Mouse (Mus musculus) CH12F3 (cell line): ENCODE data around the gene Fam69b.
"Not testable (repeated sequence)": the region's sequence is repeated elsewhere in the genome, so short reads cannot be mapped to it uniquely, and the experiment has no call there.

Experiments used
- in situ Hi-C: fragments of 300-500 bp; cut with MboI; formaldehyde crosslinking; loops from 2 replicates; pipeline ENCODE4 v1.14.3; 2020; ENCODE audit warnings: low sequenced_read_pairs

Fam69b gene

DNA sequence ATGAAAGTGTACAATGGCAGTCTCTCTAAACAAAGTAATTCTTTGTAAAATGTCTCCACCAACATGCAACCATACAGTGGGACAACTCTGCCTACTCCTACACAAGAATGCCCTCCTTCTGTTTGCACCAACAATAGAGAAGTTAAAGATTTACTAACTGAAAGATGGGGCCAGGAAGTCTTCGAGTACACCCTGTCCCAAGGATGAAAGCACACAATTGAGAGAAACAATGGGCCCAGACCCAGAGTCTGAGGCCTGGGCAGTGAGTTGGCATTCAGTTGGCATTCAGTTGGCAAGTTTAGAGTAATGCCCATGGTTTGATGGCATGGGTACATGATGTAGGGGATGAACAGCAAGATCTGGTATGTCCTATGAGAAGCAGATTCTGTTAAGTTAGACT lies 26.4 kb downstream of the Fam69b start:
- in situ Hi-C loops: no loop called here

DNA sequence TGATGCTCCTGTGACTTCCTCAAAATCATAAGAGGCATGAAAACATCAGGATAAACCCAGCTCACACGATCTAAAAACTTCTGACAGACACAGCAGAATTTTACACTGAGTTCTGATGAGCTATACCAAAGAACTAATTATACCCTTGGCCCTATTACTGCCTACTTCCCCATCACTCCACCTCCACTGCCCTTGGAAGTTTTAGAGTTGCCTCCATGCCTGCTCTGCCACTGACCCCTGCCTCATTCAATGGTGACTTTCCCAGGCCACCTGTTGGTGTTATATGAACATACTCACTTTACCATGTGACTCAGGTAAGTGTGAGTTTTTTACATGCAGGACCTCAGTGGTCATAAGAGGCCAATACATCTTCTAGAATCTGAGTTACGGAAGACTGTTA lies 29.2 kb downstream of the Fam69b start:
- in situ Hi-C loops: no loop called here

DNA sequence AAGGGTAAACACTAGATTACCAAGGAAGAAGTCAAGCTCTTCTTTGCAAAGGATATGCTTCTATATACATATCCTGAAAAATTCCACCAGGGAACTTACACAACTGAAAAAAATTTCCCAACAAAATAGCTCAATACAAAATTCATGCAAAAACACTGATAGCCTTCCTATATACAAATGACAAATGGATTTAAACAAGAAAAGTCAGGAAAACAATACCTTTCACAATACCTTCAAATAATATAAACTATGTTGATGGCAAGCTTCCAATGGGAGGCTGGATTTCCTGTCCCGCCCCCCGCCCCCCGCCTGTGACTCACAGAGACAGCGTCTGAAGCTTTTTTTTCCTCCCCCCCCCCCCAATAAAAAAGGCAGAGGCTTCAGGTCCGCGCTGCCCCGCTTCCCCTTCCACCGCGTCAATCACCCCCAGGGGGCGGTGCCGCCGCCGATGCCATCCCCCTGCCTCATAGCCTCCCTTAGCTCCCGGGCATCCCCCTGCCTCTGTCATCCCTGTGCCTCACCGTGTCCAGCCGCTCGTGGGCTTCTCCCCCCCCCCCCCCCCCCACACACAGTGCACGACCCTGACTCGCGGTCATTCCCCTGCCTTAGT lies 33.0 kb downstream of the Fam69b start:
- in situ Hi-C loops: no loop called here

DNA sequence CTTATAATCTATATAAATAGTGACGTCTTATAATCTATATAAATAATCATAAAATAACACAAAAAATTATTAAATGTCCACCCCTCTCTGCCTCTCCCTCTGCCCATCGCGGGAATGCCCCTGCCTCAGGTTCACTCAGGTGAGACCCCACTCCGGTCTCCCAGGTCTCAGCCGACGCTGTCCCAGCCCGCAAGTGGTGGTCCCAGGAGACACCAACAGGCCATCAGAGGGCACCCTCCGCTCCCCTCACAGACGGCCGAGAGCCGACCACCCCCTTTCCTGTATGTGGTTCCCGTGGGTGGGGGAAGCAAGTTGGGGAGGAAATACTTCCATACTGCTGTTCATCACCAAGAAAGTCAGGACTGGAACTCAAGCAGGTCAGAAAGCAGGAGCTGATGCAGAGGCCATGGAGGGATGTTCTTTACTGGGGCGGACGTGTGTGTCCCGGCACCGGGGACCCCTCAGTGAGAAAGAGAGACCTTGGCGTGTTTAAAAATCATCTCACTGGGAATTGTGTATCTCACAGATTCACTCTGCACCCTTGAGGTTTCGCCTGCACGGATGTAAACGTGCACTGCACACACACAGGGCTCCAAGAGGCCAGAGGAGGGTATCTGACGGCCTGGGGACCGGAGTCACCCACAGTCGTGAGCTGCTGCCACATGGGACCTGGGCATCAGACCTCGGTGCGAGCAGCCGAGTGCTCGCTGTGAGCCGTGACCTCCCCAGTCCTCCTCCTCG lies 33.7 kb downstream of the Fam69b start:
- in situ Hi-C loops: no loop called here

DNA sequence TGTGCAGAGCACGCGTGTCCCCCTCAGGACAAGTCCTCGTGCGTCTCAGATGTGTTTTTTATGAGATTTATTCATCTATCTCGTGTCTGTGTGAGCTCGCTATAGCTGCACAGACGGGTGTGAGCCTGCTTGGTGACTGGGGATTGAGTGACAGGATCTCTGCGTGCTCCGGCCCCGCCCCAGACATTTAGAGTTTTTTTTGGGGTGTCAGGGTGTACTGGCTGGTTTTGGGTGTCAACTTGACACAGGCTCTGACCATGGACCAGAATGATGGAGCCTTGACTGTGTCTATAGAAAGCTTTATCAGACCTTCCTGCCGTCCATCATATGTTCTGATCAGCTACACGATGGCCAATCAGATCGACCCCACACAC lies 34.2 kb downstream of the Fam69b start:
- in situ Hi-C loops: no loop called here

DNA sequence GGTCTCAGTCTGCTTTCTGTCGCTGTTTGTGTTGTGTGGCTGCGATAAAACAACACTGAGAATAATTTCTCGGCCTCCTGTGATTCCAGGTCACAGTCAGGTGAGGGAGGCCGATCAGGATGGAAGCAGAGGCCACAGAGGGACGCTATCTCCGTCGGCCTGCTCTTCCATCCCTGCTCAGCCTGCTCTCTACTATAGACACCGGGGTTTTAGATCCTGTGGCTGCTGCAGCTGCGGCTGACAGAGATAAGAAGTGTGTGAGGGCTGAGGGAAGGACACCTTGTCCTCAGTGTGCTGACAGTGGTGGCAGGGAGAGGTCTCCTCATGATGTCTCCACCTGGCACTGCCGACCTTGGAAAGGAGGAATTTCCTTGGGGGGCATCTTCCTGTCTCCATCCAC lies 34.9 kb downstream of the Fam69b start:
- in situ Hi-C loops: no loop called here

DNA sequence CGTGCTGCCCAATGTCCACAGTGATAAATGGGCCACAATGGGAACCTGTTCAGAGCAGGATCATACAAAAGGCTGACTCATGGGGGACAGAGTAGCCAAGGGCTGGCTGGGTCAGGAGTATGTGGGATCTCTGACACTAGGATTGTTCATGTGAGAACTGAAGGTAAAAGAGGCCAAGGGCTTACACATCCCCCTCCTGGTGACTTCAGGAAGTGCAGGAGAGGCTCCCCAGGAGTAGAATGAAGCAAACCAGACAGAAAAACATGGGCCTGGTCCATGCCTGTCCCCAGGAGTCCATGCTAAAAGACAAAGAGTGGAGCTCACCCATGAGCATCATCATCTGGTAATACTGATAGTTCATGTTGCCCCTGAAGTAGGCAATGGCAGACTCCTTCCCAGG lies 35.3 kb downstream of the Fam69b start:
- in situ Hi-C loops: not testable (repeated sequence)

DNA sequence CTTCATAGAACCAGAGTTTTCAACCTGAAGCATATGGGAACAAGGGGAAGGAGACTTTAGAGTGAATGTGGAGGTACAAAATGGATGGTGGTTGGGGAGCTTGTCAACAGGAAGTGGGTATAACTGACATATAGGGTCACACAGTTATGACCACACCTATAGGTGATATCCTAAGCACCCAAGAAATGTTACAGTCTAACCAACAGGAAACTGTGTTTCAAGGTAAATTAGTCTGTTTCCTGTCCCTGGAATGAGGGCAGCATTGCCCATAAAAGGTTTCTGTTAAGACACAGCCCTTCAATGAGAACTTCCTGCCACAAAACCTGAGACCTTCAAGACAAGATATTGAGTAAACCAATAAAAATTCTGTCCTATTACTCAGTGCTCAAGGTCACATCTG lies 40.5 kb downstream of the Fam69b start:
- in situ Hi-C loops: no loop called here

DNA sequence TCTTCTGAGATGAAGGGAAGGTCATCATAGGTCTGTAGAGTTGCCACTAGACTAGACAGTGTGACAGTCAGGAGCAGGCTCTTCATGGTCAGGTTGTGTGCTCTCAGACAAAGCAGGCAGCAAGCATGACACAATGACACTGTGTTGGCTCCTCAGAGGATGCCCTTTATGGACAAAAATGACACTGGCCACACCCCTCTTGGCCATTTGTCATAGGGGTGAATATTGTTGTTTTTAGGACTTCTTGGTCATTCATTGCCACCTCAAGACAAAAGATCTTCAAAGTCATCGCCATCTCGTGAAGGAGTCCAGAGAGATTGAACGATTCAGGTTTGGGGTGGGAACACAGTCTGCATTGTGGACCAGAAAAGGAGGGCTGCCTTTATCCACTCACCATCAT lies 42.9 kb downstream of the Fam69b start, which contains the start of gene Lcn4:
Gene Lcn4 (minus strand): TSS at position 101 of the 400 bp plus-strand sequence.
- in situ Hi-C loops: no loop called here
